Comparison of ENCODE assay signal across 9 mouse cellular contexts in genomic region chr11:44622023-44622731, GRCm38 (mm10). TPM values are rescaled to one million over a fixed set of nuclear protein-coding genes. Genes with fewer than 3 reads are reported as not detected.
DNase-seq lines count a peak whose midpoint lies in the region; ATAC-seq lines count a peak whose summit lies in the region.
"Had no signal": no experiment of that assay in that cellular context is flagged by ENCODE, and none has a peak within 500 bp of the region (broad histone marks: within the 10 kb centered on the region; RNA-seq: fewer than 3 reads in every experiment).

No protein-coding gene starts in this region.

- DNase-seq in cerebellum, adult 18-20 months: peak; percentile 60 to 61
- no peak for DNase-seq in cerebellum, adult 8-10 months
- peak; percentile 68 to 79 for DNase-seq in cerebellum, postnatal 25 days
- DNase-seq in thymus, postnatal 4 days: no peak
- no peak for DNase-seq in left cerebral cortex, adult 9 months (ENCODE audit: low spot score in 2 of 2)
- DNase-seq in urinary bladder, postnatal 10 days (ENCODE audit: low spot score): no peak

- no peaks in the 10 kb centered on the region for H3K9me3 ChIP-seq in heart, embryonic 13.5 days
- no peaks in the 10 kb centered on the region for H3K9me3 ChIP-seq in limb, embryonic 15.5 days

- H3K27ac ChIP-seq in heart, embryonic 13.5 days (replicated peaks): no peak overlapping the region
- peak overlapping the region; percentile 84 for H3K27ac ChIP-seq in limb, embryonic 15.5 days

- no peak for ATAC-seq in heart, embryonic 13.5 days (ENCODE audit: extremely low read depth, insufficient number of reproducible peaks, low FRiP score, low TSS enrichment)
- no peak for ATAC-seq in limb, embryonic 15.5 days (ENCODE audit: insufficient number of reproducible peaks, low FRiP score, low TSS enrichment, low read depth)

- no peak overlapping the region for H3K4me3 ChIP-seq in heart, embryonic 13.5 days
- peak overlapping the region; percentile 18 for H3K4me3 ChIP-seq in limb, embryonic 15.5 days
- H3K4me3 ChIP-seq: myocyte had no signal

- peaks cover 20% of the 10 kb centered on the region for H3K4me1 ChIP-seq in heart, embryonic 13.5 days
- H3K4me1 ChIP-seq in limb, embryonic 15.5 days: peaks cover 25% of the 10 kb centered on the region

- no peak overlapping the region for H3K9ac ChIP-seq in heart, embryonic 13.5 days
- H3K9ac ChIP-seq in limb, embryonic 15.5 days: no peak overlapping the region

- peaks cover 38% of the 10 kb centered on the region for H3K27me3 ChIP-seq in heart, embryonic 13.5 days (replicated peaks)
- H3K27me3 ChIP-seq in limb, embryonic 15.5 days: peaks cover 10% of the 10 kb centered on the region

- peaks cover 6% of the 10 kb centered on the region; the same call in 1 of the 2 replicates for H3K36me3 ChIP-seq in heart, embryonic 13.5 days
- no peaks in the 10 kb centered on the region for H3K36me3 ChIP-seq in limb, embryonic 15.5 days

- H3K4me2 ChIP-seq in heart, embryonic 13.5 days: 0 out of 2 replicates have a peak overlapping the region, but pooled peaks have one; percentile 12
- H3K4me2 ChIP-seq in limb, embryonic 15.5 days: peak overlapping the region; percentile 72; the same call in 1 of the 2 replicates

- WGBS in heart, embryonic 13.5 days: 44% methylated on average over 11 of the region's 11 CpGs
- 34% methylated on average over 11 of the region's 11 CpGs for WGBS in limb, embryonic 15.5 days

RNA-seq across cellular contexts. Expression of gene Ebf1, which starts 5.1 kb away (rescaled TPM):
- 12.9 and 13.0 TPM in 2 replicates for polyA plus RNA-seq in heart, embryonic 13.5 days (2015; fragmentation: Nextera tagmentation; extraction: Ambion mirVana)
- polyA plus RNA-seq in limb, embryonic 15.5 days (2015; fragmentation: Nextera tagmentation; extraction: Ambion mirVana): 54.1 and 65.0 TPM in 2 replicates

Comparison
In these comparisons a context has a peak if more than half of its experiments do, and no peak if none do; other contexts are left out.
1. DNase-seq: peak in cerebellum, adult 18-20 months (2 of 2) and cerebellum, postnatal 25 days (2 of 2); none in cerebellum, adult 8-10 months (single experiment), thymus, postnatal 4 days (single experiment), left cerebral cortex, adult 9 months (0 of 2) and urinary bladder, postnatal 10 days (single experiment).